Mouse (Mus musculus) R1 (cell line): ENCODE measurements at regions not wholly inside any gene's neighbourhood (a gene's known extent, or its start where the extent isn't known, plus 50 kb on each side); places are given as distances from the start of the nearest gene placed in this dataset.
A peak's percentile ranks its signal among the peaks of the same experiment; 100 is the strongest.

Experiments
- DNase-seq: peaks from one replicate; pipeline ENCODE4 v3.0.0-alpha.2; 2018; ENCODE audit warnings: low read depth, low spot score

GRCm38 (mm10) chr13:59229111-59229541 is 355.9 kb downstream of the Agtpbp1 start:
- no peak for DNase-seq

DNA sequence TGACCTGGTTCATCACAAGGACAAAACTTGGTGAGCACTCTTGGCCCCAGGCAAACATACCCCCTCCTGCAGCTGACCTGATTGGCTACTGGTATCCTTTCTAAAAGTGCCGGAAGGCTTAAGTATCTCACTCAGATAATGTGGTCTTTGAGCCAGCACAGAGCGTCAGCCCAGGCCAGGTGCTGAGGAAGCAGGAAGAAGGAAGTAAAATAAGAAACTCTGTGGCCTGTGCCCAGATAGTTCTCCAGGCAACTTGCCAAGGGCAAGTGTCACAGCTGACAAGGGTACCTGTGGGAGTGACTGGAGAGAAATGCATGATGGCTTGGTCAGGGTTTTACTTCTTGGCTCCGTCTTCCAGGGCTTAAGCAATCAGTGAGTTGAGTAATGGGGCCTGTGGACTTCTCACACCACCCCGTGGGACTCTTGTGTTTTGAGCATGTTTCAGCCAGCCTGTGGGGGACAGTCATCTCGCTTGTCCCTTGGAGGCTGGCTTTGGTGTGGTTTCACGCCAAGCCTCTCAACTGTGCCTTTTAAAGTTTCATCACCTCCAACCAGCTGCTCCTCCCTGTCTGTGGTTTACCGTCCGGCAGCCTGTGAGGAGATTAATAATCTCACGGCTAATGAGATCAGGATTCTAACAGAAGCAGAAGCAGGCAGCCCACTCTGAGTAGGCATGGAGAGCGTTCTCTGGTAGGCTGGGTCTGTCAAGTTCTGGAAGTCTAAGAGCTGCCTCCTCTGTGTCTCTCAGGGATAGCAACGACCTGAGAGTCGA is 356.8 kb downstream of the Agtpbp1 start:
- no peak for DNase-seq

GRCm38 (mm10) chr13:59227523-59228058 is 357.4 kb downstream of the Agtpbp1 start:
- DNase-seq = no peak

DNA sequence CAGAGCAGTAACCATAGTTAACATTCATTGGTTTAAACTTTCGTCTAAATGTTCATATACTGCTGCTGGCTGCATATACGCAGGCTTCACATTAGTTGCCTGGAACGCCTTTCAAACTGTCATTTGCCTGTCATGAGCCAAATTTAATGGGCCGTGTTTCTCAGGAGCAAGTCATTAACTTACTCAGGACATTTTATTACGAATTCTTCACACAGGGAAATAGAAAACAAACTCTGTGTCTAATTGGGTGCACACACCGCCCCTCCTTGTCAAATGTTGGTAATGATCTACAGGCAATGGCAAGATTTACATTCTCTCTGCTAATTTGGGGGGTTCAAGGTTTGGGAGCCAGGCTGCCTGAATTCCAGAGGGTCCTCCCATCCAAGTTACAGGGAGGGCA is 364.4 kb downstream of the Agtpbp1 start:
- DNase-seq = no peak

- peak; percentile 83 for DNase-seq
These were observed 364.9 kb downstream of the Agtpbp1 start for GRCm38 (mm10) chr13:59220156-59220555.

DNA sequence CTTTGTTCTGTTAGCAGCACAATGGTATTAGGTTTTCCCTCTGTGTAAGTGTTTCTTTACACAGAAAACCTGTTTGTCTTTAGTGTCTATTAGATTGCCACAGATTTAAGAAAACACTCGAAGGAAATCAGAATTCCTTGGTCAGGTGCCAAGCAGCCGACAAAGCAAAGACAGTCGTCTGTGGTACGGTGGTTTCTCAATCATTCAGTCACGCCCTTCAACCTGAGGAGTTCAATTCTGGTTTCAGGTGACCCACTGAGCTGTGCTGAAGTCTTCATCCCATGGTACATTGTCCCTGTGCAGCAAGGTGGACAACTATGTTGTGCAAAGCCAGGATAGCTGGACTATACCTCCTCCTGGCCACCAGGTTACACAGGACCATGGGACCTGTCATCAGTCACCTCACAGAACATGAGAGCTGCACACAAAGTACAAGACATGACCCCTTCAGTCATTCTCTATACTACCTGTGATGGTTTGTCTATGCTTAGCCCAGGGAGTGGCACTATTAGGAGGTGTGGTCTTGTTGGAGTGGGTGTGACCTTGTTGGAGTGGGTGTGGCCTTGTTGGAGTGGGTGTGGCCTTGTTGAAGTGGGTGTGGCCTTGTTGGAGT is 368.2 kb downstream of the Agtpbp1 start:
- DNase-seq = no peak

DNA sequence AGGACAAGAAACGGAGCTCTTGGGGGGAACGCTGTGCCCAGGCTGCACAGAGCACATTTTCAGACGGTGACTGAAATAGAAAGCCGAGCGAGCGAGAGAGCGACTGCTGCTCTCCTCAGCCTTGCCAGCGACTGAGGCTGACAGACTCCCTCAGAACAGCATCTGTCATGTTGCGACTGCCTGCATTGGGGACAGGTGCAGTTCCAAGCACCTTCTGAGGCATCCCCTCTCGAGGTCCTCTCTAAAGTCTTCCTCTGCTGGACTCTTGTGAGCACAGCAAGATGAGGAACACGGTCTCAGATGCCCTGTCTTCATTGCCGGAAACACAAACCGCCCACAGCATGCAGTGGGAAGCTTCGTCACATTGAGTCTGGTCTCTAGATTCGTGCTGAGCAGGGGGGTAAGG is 372.7 kb downstream of the Agtpbp1 start:
- DNase-seq = no peak

GRCm38 (mm10) chr13:59210828-59211227 is 374.2 kb downstream of the Agtpbp1 start:
- peak; percentile 30 for DNase-seq

DNA sequence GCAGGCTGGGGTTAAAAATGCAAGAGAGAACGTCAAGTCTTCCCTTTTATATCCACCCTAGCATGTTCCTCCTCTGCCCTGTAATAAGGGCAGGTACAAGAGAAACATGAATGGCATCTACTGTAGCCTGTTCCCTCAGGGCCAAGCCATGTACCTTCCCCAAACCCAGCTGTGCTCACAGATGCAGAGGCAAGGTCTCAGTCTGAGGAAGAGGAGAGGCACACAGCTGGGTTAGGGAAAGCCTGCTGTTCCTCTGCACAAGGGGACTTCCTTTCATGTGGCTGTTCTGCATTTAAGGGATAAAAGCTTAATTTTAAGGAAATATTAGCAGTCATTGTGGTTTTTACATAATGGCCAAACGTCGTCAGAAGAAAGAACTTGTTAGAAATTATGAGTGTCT is 378.8 kb downstream of the Agtpbp1 start:
- no peak for DNase-seq

GRCm38 (mm10) chr13:59204506-59204905 is 380.5 kb downstream of the Agtpbp1 start:
- no peak for DNase-seq

DNA sequence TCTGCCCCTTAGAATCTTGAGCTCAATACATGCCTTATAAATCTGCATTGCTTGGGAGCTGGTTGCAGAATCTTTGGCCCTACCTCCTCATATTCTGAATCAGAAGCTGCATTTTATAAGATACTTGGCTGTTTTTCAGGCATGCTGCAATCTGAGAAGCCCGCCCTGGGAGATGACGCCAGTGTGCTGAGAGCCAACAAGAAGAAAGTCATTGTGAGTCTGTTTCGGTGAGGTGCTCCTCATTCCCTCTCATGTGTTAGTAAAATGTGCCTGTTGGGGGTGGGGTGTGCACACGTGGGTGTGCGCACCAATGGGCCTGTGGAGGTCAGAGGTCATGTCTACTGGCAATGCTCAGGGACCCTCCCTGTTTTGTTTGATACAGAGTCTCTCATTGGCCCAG is 388.7 kb downstream of the Agtpbp1 start:
- no peak for DNase-seq

DNA sequence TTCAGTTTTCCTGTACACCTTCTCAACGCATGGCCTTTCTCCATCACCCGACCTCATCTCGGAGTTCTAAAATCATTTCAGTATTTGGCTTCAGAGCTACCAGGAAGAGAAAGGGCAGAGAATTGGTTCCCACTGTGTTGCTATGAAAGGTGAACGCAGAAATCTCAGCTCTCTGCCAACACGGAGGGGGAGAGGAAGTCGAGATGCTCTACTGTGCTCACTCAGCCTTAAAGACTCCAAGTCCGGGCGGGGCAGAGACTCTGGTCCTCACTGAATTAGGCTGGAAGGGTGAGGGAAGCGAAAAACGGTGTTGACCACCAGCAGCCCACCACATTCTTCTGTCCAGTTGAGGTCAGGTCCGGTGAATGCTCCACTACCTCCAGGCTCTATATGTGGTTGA is 382.1 kb downstream of the Ntrk2 start:
- no peak for DNase-seq
